Mouse (Mus musculus) urinary bladder, postnatal 36 days (tissue): Measurements from ENCODE around the gene Src.

ENCODE experiments used
- DNase-seq, 2 experiments: peaks; one replicate each; pipeline ENCODE4 v3.0.0; 2022; ENCODE audit warnings: low spot score in 2 of 2, mixed read lengths in 1 of 2

Src gene

DNA sequence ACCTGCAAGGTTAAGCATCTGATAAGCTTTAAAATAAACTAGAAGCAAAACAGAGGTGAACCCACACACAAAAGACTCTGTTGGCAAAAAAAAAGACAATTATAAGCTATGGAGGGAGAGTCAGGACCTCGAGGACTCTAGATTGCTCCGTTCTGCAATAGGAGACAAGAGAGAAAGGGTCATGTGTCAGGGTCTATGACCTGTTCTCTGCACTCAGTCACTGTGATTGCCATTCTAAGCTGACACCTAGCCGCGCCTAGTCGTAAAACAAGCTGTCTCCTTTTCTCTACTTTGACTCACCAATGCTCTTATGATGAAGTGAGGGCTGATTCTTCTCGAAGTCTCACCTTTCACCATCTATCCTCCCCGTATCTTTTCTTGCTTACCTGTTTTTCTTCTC is 5.7 kb upstream of the Src start:
- DNase-seq: no peak

GRCm38 (mm10) chr2:157417229-157417628 is 1.0 kb upstream of the Src start:
- DNase-seq: no peak

- DNase-seq: no peak
Measured at GRCm38 (mm10) chr2:157418609-157419071, 396 bp downstream of the Src start.

GRCm38 (mm10) chr2:157419506-157419905 is 1.3 kb downstream of the Src start:
- no peak for DNase-seq

- no peak for DNase-seq
Measured at GRCm38 (mm10) chr2:157420404-157420803, 2.2 kb downstream of the Src start.

DNA sequence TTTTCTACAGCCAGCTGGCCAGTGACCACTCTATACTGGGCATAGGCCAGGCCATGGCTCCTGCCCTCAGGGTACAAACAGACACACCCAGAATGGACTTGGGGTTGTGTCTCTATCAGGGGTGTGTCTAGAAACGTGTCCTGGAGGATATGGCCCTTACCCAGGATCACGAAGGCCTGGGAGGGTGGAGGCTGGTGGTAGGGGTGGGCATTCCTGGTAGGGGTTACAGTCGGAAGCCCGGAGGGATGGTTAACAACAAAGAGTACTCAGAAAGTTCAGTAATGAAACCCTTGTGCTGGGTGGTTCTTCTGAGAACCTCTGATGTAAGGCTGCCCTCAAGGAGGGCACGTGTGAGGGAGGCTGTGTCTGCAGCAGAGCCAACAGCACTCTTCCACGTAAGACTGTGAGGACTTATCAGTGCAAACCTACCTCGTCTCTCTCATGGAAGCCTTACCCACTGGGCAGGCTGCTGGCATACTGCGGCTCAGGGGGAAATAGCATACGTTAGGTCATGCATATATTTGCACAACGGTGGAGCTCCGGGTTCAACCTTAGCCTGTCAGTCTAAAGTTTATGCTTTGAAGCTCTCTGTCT is 3.9 kb downstream of the Src start:
- no peak for DNase-seq

DNA sequence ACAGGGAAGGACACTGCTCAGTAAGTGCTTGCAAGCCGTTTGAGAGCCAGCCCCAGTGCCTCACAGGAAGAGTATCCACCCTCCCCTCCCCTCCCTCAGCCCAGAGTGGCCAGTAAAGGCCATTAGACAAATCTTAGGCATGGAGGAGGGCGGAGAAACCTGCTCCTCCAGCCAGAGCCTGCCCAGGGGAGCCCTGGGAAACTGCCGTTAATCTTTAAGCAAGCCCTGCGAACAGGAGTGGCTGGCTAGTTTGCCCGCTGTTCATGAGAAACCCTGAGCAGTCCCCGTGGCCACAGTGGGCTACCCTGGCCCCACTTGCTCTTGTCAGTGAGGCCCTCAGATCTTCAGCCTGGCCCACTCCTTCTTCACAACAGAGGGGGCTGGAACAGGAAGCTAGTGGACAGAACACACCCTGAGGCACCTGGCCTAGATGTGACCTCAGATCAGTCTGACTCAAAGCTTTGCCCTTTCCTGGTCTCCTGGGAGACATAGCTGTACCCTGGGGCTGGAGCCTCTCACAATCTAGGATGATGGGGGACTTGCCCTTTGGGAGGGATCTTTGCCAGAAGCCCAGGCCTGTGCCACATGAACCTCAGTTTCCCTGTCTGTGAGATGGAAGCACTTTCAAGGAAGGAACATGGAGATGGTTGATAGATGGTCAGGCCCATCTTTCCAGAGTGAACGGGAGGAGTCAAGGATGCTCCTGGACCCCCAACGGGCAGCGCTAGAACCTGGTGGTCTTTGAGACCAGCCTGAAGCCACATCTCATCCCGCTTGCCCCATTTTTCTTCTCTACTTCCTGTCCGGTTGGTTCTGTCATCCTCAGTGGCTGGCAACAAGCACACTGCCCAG is 4.8 kb downstream of the Src start:
- peak; percentile 68 to 72 for DNase-seq

- DNase-seq: no peak
Measured at GRCm38 (mm10) chr2:157423706-157424125, 5.5 kb downstream of the Src start.

GRCm38 (mm10) chr2:157424126-157424903 is 6.1 kb downstream of the Src start:
- DNase-seq: no peak

DNA sequence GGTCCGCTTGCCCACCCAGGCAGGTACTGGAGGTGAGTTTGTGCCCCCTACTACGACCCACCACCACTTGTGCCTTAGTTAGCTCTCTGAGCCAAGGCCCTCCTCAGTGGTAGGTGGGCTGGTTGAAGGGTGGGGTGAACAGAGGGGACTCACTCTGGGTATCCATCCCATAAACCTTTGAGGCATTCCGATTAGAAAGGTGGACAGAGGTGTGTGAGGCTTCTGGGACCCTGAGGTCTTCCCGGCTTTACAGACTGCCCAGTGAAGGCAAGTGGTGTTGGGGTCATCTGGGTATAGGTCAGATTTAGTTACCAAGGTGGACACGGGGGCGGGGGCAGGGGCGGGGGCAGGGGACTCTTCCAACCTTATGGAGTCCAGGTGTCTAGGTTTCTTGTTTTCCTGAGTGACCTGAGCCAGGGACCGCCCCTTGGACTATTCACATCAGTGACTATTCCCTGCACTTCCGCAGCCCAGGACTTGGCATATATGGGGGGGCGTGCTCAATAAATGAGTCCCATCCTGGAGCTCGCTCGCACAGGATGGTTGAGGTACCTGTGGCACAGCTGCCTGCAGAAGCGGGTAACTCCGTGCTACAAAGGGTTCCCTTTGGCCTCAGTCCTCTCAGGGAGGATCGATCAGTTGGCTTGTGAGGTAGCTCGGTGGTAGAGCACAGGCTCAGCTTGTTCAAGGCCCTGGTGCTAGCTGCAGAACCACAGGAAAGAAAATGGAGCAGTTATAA is 6.8 kb downstream of the Src start:
- DNase-seq: no peak

DNA sequence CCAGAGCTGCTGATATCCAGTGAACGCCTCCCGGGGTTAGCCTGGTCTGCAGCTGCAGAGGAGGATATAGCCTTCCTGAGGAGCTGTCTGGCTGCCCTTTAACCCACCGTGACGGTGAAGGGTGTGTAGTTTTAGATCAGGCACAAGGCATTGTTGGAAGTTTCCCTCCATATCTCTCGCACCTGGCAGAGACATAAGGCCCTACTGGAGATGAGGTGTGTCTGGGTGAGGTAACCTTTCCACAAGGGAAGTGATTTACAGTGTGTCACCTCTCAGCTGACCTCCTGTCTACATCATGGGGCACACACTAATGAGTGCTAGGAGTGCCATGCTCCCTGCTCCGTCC is 7.4 kb downstream of the Src start:
- no peak for DNase-seq

DNA sequence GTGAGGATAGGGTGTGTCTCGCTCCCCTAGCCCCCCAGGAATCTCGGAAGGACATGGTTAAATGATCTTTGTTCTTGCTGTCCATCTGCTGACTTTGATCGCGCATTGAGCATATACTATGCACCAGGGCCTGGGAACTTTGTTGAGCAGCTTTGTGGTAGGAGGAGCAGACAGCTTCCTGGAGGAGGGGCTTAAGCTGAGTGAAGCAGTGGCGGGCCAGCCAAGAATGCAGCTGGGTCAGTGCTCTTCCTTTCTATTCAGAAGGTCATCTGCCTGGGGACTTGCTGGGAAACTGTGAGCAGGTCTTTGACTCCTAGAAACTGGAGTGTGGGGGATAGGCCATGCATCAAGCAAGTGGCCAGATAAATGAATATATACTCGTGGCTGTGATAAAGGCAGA is 7.9 kb downstream of the Src start:
- DNase-seq: no peak

- no peak for DNase-seq
Measured at GRCm38 (mm10) chr2:157427164-157427563, 8.9 kb downstream of the Src start.

DNA sequence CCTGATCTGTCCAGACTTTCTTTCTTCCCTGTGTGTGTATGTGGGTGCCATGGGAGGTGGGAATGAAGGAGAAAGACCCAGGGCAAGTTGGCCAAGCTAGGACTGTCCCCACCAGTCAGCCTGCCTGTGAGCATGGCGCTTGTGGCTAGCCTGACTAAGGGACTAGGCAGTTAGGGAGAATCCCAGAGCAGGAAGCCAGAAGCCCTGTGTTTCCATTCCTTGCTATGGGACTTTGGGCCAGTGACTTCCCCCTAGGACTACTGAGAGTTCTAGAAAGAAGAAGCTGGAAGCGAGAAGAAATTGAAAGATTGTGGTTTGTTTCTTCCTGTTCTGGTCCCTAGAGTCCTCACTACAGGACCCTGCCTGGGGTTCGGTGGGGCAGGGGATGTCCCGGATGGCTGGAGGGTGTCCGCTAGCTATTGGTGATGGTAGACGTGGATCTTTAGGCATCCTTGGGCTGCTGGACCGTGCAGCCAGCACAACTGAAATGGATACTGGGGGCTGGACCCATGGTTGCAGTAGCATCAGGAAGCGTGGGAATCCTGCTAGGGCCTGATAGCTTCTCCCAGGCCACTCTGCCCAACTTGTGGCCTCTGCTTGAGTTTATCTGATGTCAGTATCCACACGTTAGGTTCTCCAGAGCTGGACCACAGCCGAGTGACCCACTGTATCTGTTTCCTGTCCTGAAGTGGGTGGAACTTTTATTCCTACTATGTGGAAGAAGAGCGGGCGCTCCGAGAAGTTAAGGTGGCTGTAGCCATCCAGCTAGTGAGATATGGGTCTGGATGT is 10.3 kb downstream of the Src start:
- no peak for DNase-seq

GRCm38 (mm10) chr2:157429735-157430134 is 11.5 kb downstream of the Src start:
- no peak for DNase-seq

DNA sequence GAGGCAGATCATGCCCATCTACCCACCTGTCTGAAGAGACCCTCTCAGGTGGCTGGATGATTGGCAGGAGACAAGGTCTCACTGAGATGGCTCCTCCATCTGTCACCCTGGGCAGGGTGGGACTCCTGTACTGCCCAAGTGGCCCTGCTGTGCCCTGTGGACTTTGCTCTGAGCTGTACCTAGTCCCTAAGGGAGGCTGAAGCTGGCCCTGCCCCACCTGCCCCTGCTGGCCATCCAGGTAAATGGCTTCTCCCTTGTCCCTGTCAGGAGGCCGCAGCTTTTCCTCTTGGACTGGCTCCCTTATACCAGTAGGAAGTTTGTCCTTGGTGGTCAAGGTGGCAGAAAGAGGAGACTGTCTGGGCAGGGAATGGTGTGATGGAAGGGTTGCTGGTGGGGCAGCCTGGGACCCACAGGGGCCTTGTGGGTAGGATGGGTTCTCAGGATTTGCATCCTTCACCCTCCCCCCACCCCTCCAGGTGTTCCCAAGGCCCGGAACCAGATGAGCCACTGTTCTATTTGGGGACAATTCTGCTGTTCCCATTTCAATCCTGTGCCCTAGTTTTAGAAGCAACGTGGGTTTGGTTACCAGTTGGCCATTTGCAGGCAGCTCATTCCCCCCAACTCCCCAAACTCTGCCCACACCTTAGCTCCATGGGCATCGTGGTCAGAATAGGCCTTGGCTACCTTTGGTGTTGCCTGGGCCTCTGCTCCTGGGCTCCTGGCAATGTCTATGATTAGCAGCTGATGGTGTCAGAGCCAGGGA is 12.6 kb downstream of the Src start:
- no peak for DNase-seq

DNA sequence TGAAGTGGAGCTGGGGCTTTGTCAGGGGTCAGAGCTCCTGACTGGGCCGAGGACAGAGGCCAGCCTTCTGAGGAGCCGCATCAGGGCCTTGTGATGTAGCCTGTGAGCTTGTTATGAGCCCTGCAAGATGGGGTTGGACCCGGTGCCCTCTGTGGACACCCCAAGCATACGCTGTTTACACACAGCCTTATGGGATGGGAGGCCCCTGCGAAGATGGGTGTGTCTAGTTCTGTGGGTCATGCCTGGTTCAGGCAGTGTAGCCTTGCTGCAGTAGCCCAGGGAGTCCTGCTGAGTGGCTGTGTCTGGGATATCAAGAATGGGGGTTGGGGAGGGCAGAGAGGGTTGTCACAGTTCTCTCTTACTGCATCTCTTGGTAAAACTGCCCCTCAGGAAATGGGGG is 13.7 kb downstream of the Src start:
- DNase-seq: no peak

GRCm38 (mm10) chr2:157432476-157432875 is 14.2 kb downstream of the Src start:
- DNase-seq: no peak

- DNase-seq: peak in 1 of 2 experiments; percentile 56
Measured at GRCm38 (mm10) chr2:157434041-157434440, 15.8 kb downstream of the Src start.

DNA sequence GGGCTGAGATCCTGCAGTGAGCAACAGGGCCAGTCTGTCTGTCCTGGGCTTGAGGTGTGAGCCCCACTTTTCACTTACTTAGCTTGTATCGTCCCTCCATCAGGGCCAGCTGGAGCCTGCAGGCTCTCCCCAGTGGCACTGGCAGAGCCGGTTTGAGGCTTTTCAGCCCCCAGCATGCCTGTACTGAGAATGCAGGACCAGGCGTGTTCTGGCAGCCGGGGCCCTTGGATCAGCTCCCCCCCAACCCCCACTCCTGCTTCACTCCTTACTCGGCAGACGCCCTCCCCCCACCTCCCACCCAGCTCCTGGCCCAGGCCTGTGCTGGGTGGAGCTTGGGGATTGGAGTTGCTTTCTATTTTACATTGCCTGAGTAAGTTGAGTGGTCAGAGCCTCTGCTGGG is 16.3 kb downstream of the Src start:
- DNase-seq: peak; percentile 84 to 89
